Mouse (Mus musculus): ENCODE results near the gene Glcci1. TPM values are rescaled to one million over a fixed set of nuclear protein-coding genes. Genes with fewer than 3 reads are reported as not detected.

Gene Glcci1
- polyA plus RNA-seq (2014; fragmentation: Nextera tagmentation; extraction: Ambion mirVana) = 8.0 and 8.5 TPM in 2 replicates

DNA sequence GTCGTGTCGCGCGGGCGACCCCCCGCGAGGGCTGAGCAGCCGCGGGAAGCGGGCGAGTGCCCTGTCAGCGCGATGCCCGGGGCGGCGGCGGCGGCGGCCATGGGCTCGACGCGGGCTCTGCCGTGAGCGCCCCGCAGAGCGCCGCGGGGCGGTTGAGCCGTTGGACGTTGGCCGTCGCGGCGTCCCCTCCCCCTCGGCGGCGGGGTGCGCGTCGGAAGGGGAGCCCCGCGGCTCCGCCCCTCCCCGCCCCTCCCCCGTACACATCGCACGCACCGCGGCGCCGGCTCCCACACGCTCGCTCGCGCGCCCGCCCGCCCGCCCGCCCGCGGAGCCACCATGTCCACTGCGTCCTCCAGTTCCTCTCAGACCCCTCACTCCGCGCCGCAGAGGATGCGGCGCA is at the start of gene Glcci1:
Gene Glcci1 (plus strand): TSS at position 50 of the 400 bp plus-strand sequence.
- peak within 1 kb of the TSS; percentile 70 for H3K4me3 ChIP-seq (ENCODE audit: low read depth, low read length)
- 0 out of 2 replicates have a peak, but pooled peaks cover 3% of the 10 kb centered on the region for H3K4me1 ChIP-seq (replicated peaks; ENCODE audit: control insufficient read depth, insufficient read depth, low read length)
- no peak for DNase-seq (ENCODE audit: low spot score)
- H3K4me2 ChIP-seq (ENCODE audit: low read length) = peak within 1 kb of the TSS; percentile 61
- peak within 1 kb of the TSS; percentile 93 for H3K9ac ChIP-seq (ENCODE audit: low read length)
- no peaks in the 10 kb centered on the region for H3K27me3 ChIP-seq (replicated peaks; ENCODE audit: control insufficient read depth, insufficient read depth, low read length)
- H3K9me3 ChIP-seq (ENCODE audit: control insufficient read depth, low read length) = no peaks in the 10 kb centered on the region
- peak within 1 kb of the TSS; percentile 98 for H3K27ac ChIP-seq (ENCODE audit: low read depth)
- peak; percentile 88 for ATAC-seq (replicated peaks; ENCODE audit: low FRiP score, low TSS enrichment, low read depth)
- no peaks in the 10 kb centered on the region for H3K36me3 ChIP-seq (ENCODE audit: control insufficient read depth, insufficient read depth, low read length)
- WGBS = under 1% methylated on average over 33 of the region's 69 CpGs

DNA sequence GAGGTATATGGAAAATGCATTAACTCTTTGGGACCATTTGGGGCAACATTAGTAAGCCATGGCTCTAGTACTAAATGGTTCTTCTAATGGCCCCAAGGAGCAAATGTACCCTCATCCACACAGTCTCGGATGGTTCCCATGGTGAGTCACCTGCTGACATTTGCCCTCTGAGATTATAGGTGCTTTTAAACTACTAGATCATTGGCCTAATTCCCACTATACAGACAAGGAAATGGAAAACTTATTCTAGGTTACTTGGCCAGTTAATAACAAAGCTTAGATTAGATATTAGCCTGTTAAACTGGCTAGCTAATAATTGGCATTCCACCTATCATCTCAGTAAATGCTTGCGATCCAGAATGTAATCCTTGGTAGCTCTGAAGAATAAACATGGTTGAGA is 47.0 kb upstream of the Glcci1 start:
- Histone ChIP-seq H3K4me3 (ENCODE audit: low read depth, low read length) (no peak overlapping the region), H3K4me2 (ENCODE audit: low read length) (no peak overlapping the region), H3K27me3 (replicated peaks; ENCODE audit: control insufficient read depth, insufficient read depth, low read length) (no peaks in the 10 kb centered on the region), H3K27ac (ENCODE audit: low read depth) (no peak overlapping the region), H3K9me3 (ENCODE audit: control insufficient read depth, low read length) (no peaks in the 10 kb centered on the region), H3K36me3 (ENCODE audit: control insufficient read depth, insufficient read depth, low read length) (no peaks in the 10 kb centered on the region), H3K9ac (ENCODE audit: low read length) (no peak overlapping the region), H3K4me1 (replicated peaks; ENCODE audit: control insufficient read depth, insufficient read depth, low read length) (no peaks in the 10 kb centered on the region)
- ATAC-seq (replicated peaks; ENCODE audit: low FRiP score, low TSS enrichment, low read depth) = no peak
- WGBS = 83% methylated on average over 2 of the region's 2 CpGs
- no peak for DNase-seq (ENCODE audit: low spot score)

DNA sequence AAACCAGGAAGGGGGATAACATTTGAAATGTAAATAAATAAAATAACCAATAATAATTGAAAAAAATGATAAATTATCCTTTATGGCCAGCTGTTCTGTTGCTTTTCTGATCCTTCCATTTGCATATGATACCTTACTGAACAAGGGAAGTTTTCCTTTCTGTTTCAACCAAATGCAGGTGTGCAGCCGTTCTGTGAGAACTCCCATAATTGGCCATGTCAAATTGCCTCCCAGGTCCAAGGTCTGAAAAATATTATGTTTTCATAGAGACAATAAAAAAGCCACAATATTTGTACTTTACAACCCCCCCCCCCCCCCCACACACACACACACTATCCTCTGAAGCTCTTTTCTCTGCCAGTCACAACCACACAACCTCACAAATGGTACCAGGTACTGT is 44.0 kb upstream of the Glcci1 start:
- Histone ChIP-seq H3K27me3 (replicated peaks; ENCODE audit: control insufficient read depth, insufficient read depth, low read length) (no peaks in the 10 kb centered on the region), H3K36me3 (ENCODE audit: control insufficient read depth, insufficient read depth, low read length) (no peaks in the 10 kb centered on the region), H3K9me3 (ENCODE audit: control insufficient read depth, low read length) (no peaks in the 10 kb centered on the region), H3K4me3 (ENCODE audit: low read depth, low read length) (no peak overlapping the region), H3K4me1 (replicated peaks; ENCODE audit: control insufficient read depth, insufficient read depth, low read length) (no peaks in the 10 kb centered on the region), H3K27ac (ENCODE audit: low read depth) (no peak overlapping the region), H3K9ac (ENCODE audit: low read length) (no peak overlapping the region), H3K4me2 (ENCODE audit: low read length) (no peak overlapping the region)
- 0 out of 2 replicates have a peak, but pooled peaks have one; percentile 49 for ATAC-seq (replicated peaks; ENCODE audit: low FRiP score, low TSS enrichment, low read depth)
- DNase-seq (ENCODE audit: low spot score) = no peak
- WGBS = 63% methylated on average over 1 of the region's 1 CpGs

DNA sequence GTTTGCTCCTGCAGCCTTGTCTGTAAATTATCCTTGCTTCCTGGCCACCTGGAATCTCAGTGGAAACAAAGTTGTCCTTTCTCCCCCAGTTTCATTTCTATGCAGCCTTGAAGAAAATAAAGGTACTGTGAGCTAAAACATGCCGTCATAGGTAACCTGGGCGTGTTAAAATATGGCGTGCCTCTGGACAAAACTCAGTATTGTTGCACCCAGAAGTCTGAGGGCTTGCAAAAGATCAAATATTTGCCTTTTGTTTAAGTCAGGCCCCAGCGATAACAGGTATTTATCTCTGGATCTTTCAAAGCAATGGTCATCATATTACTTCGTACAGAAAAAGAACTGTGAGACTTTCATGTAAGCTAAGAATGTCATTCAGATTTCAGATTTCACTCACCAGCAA is 43.4 kb upstream of the Glcci1 start:
- Histone ChIP-seq H3K27ac (ENCODE audit: low read depth) (no peak overlapping the region), H3K9ac (ENCODE audit: low read length) (no peak overlapping the region), H3K4me2 (ENCODE audit: low read length) (no peak overlapping the region), H3K4me3 (ENCODE audit: low read depth, low read length) (no peak overlapping the region), H3K4me1 (replicated peaks; ENCODE audit: control insufficient read depth, insufficient read depth, low read length) (no peaks in the 10 kb centered on the region), H3K27me3 (replicated peaks; ENCODE audit: control insufficient read depth, insufficient read depth, low read length) (no peaks in the 10 kb centered on the region), H3K36me3 (ENCODE audit: control insufficient read depth, insufficient read depth, low read length) (no peaks in the 10 kb centered on the region), H3K9me3 (ENCODE audit: control insufficient read depth, low read length) (no peaks in the 10 kb centered on the region)
- 57% methylated on average over 5 of the region's 5 CpGs for WGBS
- DNase-seq (ENCODE audit: low spot score) (no peak), ATAC-seq (replicated peaks; ENCODE audit: low FRiP score, low TSS enrichment, low read depth) (no peak)

DNA sequence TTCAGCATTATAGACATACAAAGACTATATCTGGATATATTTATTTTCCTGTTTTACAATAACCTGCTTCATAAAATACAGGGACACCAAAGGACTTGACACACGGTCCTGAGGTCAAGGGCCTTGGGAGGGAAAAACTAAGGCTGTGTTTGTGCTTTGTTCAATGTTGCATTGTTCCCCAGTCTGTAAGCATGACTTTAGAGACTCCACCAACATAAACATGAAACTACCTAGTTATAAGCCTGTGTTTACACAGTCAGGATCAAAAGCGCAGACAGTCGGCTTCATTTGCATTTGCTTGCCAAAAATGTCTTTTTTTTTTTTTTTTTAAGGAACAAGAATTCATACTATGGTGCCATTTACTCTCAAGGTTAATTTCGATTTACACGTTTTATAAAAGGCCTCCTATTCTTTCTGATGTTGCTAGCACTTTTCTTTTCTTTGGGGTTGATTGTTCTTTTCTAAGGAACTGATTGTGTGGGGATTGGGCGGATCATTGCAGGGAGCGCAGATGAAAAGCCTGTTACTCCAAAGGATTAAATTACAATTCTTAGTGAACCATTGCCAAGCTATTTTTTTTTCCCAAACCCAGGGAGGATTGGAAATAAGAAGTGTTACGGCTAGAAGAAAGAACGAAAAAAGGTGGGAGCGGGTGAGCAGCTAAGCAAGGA is 41.6 kb upstream of the Glcci1 start:
- 85% methylated on average over 10 of the region's 10 CpGs for WGBS

DNA sequence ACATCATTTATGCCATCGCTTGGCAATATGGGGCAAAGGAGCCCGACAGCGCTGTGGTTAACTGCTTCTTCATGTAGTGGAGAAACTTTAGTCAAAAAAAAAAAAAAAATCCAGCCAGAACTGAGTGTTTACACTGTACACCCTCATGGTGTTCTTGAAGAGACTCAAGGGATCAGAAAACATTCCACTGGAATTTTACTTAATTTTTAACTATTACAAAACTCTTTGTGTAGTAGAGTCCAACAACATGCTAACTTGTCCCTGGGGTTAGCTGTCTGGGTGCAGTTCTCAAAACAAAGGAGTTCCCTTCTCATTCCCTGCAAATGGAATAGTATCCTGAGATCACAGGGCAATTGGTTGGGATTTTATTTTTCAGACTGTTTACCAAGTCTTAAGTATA is 39.5 kb upstream of the Glcci1 start:
- Histone ChIP-seq H3K4me2 (ENCODE audit: low read length) (no peak overlapping the region), H3K9me3 (ENCODE audit: control insufficient read depth, low read length) (no peaks in the 10 kb centered on the region), H3K36me3 (ENCODE audit: control insufficient read depth, insufficient read depth, low read length) (no peaks in the 10 kb centered on the region), H3K27me3 (replicated peaks; ENCODE audit: control insufficient read depth, insufficient read depth, low read length) (no peaks in the 10 kb centered on the region), H3K4me3 (ENCODE audit: low read depth, low read length) (no peak overlapping the region), H3K27ac (ENCODE audit: low read depth) (no peak overlapping the region), H3K9ac (ENCODE audit: low read length) (no peak overlapping the region), H3K4me1 (replicated peaks; ENCODE audit: control insufficient read depth, insufficient read depth, low read length) (peaks cover 8% of the 10 kb centered on the region; the same call in 1 of the 2 replicates)
- ATAC-seq (replicated peaks; ENCODE audit: low FRiP score, low TSS enrichment, low read depth) (no peak), DNase-seq (ENCODE audit: low spot score) (no peak)
- WGBS = 84% methylated on average over 3 of the region's 3 CpGs

More for the DNA sequence above, 41.6 kb upstream of the Glcci1 start:
- Histone ChIP-seq H3K27me3 (replicated peaks; ENCODE audit: control insufficient read depth, insufficient read depth, low read length) (no peaks in the 10 kb centered on the region), H3K4me3 (ENCODE audit: low read depth, low read length) (no peak overlapping the region), H3K9ac (ENCODE audit: low read length) (no peak overlapping the region), H3K4me1 (replicated peaks; ENCODE audit: control insufficient read depth, insufficient read depth, low read length) (no peaks in the 10 kb centered on the region), H3K4me2 (ENCODE audit: low read length) (no peak overlapping the region), H3K27ac (ENCODE audit: low read depth) (no peak overlapping the region), H3K36me3 (ENCODE audit: control insufficient read depth, insufficient read depth, low read length) (no peaks in the 10 kb centered on the region), H3K9me3 (ENCODE audit: control insufficient read depth, low read length) (no peaks in the 10 kb centered on the region)
- no peak for ATAC-seq (replicated peaks; ENCODE audit: low FRiP score, low TSS enrichment, low read depth)
- DNase-seq (ENCODE audit: low spot score) = no peak

DNA sequence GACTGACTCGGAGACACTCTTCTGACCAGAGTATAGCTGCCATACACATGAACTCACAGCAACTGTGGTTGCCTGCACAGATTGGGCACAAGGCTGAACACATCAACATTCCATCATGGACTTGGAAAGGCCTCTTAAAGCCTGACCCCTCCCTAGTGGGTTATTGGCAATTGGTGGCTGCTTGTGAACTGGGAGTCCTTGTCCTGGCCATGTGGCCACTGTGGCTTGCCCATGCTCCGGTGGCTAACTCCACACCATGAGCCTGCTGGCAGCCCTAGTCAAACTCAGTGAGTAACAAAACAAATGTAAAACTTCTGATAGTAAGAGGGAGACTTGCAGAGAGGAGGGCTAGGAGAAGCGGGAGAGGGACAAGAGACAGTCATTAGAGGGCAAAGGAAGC is 37.3 kb upstream of the Glcci1 start:
- WGBS = 89% methylated on average over 3 of the region's 3 CpGs
- Histone ChIP-seq H3K27me3 (replicated peaks; ENCODE audit: control insufficient read depth, insufficient read depth, low read length) (no peaks in the 10 kb centered on the region), H3K9ac (ENCODE audit: low read length) (no peak overlapping the region), H3K4me2 (ENCODE audit: low read length) (no peak overlapping the region), H3K4me1 (replicated peaks; ENCODE audit: control insufficient read depth, insufficient read depth, low read length) (peaks cover 8% of the 10 kb centered on the region; the same call in 1 of the 2 replicates), H3K9me3 (ENCODE audit: control insufficient read depth, low read length) (no peaks in the 10 kb centered on the region), H3K27ac (ENCODE audit: low read depth) (no peak overlapping the region), H3K36me3 (ENCODE audit: control insufficient read depth, insufficient read depth, low read length) (no peaks in the 10 kb centered on the region), H3K4me3 (ENCODE audit: low read depth, low read length) (no peak overlapping the region)
- no peak for DNase-seq (ENCODE audit: low spot score)
- no peak for ATAC-seq (replicated peaks; ENCODE audit: low FRiP score, low TSS enrichment, low read depth)

DNA sequence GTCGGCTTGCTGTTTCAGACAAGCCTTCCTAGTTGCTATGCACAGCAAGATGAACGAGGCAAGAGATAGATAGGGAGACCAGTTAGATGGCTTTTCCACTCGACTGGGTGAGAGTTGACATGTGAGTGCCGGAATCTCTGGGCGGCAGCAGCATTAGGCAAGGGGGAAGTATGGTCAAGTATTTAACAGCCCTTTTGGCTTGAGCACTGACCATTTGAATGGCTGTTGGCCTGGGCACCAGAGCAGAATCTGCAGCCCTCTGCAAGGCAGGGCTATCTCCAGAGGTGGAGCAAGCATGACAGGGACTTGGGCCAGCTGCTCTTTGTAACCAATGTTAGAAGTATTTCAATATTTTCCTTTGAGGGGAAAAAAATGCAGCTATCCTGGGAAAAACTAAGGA is 36.5 kb upstream of the Glcci1 start:
- H3K27ac ChIP-seq (ENCODE audit: low read depth) = peak overlapping the region; percentile 10; the same call in 1 of the 2 replicates
- ATAC-seq (replicated peaks; ENCODE audit: low FRiP score, low TSS enrichment, low read depth) = no peak
- no peak for DNase-seq (ENCODE audit: low spot score)

DNA sequence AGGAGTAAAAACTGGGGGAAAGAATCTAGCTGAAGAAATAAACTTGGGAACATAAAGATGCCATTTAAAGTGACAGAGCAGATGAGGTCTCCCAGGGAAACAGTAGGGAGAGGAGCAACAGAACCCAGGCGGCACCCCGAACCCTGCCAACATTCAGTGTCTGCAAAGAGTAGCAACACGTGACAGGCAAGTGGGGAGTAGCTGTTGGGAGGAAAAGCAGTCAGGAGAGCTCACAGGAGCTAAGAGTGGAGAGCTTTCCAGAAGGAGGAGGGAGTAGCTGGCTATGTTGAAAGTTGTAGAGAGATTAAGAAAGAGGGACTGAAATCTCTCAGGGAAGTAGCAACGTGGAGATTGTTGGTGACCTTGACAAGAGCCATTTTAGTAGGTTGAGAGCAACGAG is 35.9 kb upstream of the Glcci1 start:
- peak overlapping the region; percentile 36; the same call in 1 of the 2 replicates for H3K27ac ChIP-seq (ENCODE audit: low read depth)
- H3K9me3 ChIP-seq (ENCODE audit: control insufficient read depth, low read length) = no peaks in the 10 kb centered on the region
- no peak overlapping the region for H3K4me3 ChIP-seq (ENCODE audit: low read depth, low read length)
- ATAC-seq (replicated peaks; ENCODE audit: low FRiP score, low TSS enrichment, low read depth) (no peak), DNase-seq (ENCODE audit: low spot score) (no peak)
- no peak overlapping the region for H3K9ac ChIP-seq (ENCODE audit: low read length)
- 48% methylated on average over 5 of the region's 5 CpGs for WGBS
- no peak overlapping the region for H3K4me2 ChIP-seq (ENCODE audit: low read length)
- peaks cover 8% of the 10 kb centered on the region; the same call in 1 of the 2 replicates for H3K4me1 ChIP-seq (replicated peaks; ENCODE audit: control insufficient read depth, insufficient read depth, low read length)
- H3K27me3 ChIP-seq (replicated peaks; ENCODE audit: control insufficient read depth, insufficient read depth, low read length) = no peaks in the 10 kb centered on the region
- no peaks in the 10 kb centered on the region for H3K36me3 ChIP-seq (ENCODE audit: control insufficient read depth, insufficient read depth, low read length)

More for the DNA sequence above, 36.5 kb upstream of the Glcci1 start:
- H3K4me1 ChIP-seq (replicated peaks; ENCODE audit: control insufficient read depth, insufficient read depth, low read length) = peaks cover 8% of the 10 kb centered on the region; the same call in 1 of the 2 replicates
- no peaks in the 10 kb centered on the region for H3K36me3 ChIP-seq (ENCODE audit: control insufficient read depth, insufficient read depth, low read length)
- no peak overlapping the region for H3K9ac ChIP-seq (ENCODE audit: low read length)
- no peak overlapping the region for H3K4me2 ChIP-seq (ENCODE audit: low read length)
- no peaks in the 10 kb centered on the region for H3K9me3 ChIP-seq (ENCODE audit: control insufficient read depth, low read length)
- H3K4me3 ChIP-seq (ENCODE audit: low read depth, low read length) = no peak overlapping the region
- H3K27me3 ChIP-seq (replicated peaks; ENCODE audit: control insufficient read depth, insufficient read depth, low read length) = no peaks in the 10 kb centered on the region
- 44% methylated on average over 5 of the region's 5 CpGs for WGBS
